Mouse (Mus musculus) liver, embryonic 14.5 days (tissue): ENCODE results near the gene Scarb1.

Experiments used
- CTCF ChIP-seq: IDR thresholded peaks from 2 replicates; pipeline ENCODE4 v1.5.1; 2016; ENCODE audit warnings: antibody characterized with exemption, low read depth, control low read depth
- EP300 ChIP-seq: IDR thresholded peaks from 2 replicates; pipeline ENCODE4 v1.6.1; 2016; ENCODE audit warnings: antibody characterized with exemption, low read depth

- no peak for TF ChIP-seq CTCF
- TF ChIP-seq EP300, result no peak
Observed at GRCm38 (mm10) chr5:125227699-125228098, 113.2 kb downstream of the Scarb1 start.
